Mouse (Mus musculus): ENCODE results near the gene Col15a1. TPM values are rescaled to one million over a fixed set of nuclear protein-coding genes. Genes with fewer than 3 reads are reported as not detected.

Col15a1 gene
- 0.39 and 1.2 TPM in 2 replicates for polyA plus RNA-seq (2012; rRNA removed)

GRCm38 (mm10) chr4:47207969-47208420, at the start of gene Col15a1:
TSS of gene Col15a1 (plus strand) at chr4:47208161.

GRCm38 (mm10) chr4:47352803-47353388, 144.9 kb downstream of the Col15a1 start, which contains the start of gene Tgfbr1:
TSS of gene Tgfbr1 (plus strand) at chr4:47353222.

Other genes with a start within 250 kb of the Col15a1 start
- gene Gabbr2, start 216.3 kb upstream of the Col15a1 start, polyA plus RNA-seq (2012; rRNA removed) = 0.01 TPM in 2 replicates
- 0.15 and 0.29 TPM in 2 replicates for gene Anks6, start 150.7 kb upstream of the Col15a1 start, polyA plus RNA-seq (2012; rRNA removed)
- gene Galnt12, start 116.3 kb upstream of the Col15a1 start, polyA plus RNA-seq (2012; rRNA removed) = 0.27 and 0.33 TPM in 2 replicates
- 3.4 and 4.2 TPM in 2 replicates for gene Tgfbr1, start 145.1 kb downstream of the Col15a1 start, polyA plus RNA-seq (2012; rRNA removed)

All from liver, embryonic 14 days (tissue).